Mouse (Mus musculus): ENCODE measurements around the gene Gemin4.

Gene Gemin4

GRCm38 (mm10) chr11:76217390-76217800 is at the start of gene Gemin4, which contains the start of gene Dbil5:
TSS of gene Gemin4 (minus strand) at chr11:76217664.
TSS of gene Dbil5 (plus strand) at chr11:76217608.
- in situ Hi-C loops (cut with MboI; ENCODE audit: unreplicated experiment in 2 of 2), result no loop called here

- in situ Hi-C loops (cut with MboI; ENCODE audit: unreplicated experiment in 2 of 2), result no loop called here
Measured at GRCm38 (mm10) chr11:76262611-76263351, 45.3 kb upstream of the Gemin4 start.

DNA sequence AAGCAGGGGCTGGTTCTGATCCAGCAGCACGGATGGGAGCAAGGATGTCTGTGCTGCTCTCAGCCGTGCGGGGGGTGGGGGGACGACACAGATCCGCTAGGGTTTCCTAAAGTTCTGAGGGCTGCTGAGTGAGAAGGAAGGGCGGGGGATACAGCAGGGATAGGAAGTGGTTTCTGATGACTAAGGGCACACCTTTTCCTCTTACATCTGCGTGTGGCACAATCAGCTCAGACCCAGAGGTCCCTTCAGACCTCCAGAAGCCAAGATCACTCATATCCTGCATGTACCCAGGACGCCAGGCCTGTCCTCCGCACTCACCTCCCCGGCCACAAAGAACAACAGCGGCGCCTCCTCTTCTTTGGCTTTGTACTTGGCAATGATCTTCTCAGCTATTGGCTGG is 43.8 kb upstream of the Gemin4 start:
- in situ Hi-C loops (cut with MboI; ENCODE audit: unreplicated experiment in 2 of 2), result no loop called here

GRCm38 (mm10) chr11:76260208-76261050 is 43.0 kb upstream of the Gemin4 start:
- in situ Hi-C loops (cut with MboI; ENCODE audit: unreplicated experiment in 2 of 2), result no loop called here

GRCm38 (mm10) chr11:76258511-76258910 is 41.0 kb upstream of the Gemin4 start:
- in situ Hi-C loops (cut with MboI; ENCODE audit: unreplicated experiment in 2 of 2), result no loop called here

- in situ Hi-C loops (cut with MboI; ENCODE audit: unreplicated experiment in 2 of 2), result no loop called here
Measured at GRCm38 (mm10) chr11:76257386-76257785, 39.9 kb upstream of the Gemin4 start.

- in situ Hi-C loops (cut with MboI; ENCODE audit: unreplicated experiment in 2 of 2), result no loop called here
Measured at GRCm38 (mm10) chr11:76256129-76256528, 38.7 kb upstream of the Gemin4 start.

DNA sequence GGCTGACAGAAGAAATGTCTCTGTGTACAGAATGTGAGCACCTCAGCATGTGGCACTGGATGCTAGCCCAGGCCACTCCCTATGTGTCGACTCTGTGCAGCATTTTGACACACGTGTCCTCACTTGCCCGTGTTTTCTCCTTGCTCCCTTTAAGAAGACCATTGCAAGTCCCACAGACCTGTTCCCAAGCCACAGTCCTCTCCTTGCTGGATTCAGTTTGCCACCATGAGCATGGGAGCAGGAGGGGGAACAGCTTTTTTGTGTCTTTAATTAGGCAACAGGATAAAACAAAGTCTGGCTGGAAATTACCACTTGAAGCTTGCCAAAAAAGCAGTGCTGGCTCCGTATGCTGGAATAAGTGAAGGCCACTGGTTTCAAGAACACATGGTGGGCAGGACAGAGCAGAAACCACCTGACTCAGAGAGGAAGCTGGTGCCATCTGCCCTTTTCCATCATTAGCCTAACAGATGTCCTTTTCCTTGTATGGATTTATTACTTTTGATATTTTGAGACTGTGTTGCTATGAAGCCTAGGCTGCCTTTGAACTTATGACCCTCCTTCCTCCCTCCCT is 38.1 kb upstream of the Gemin4 start:
- in situ Hi-C loops (cut with MboI; ENCODE audit: unreplicated experiment in 2 of 2), result no loop called here

GRCm38 (mm10) chr11:76253918-76254264 is 36.4 kb upstream of the Gemin4 start:
- in situ Hi-C loops (cut with MboI; ENCODE audit: unreplicated experiment in 2 of 2), result loop anchor here (5.0 kb wide), 2 partner anchors 148 to 153 kb away; partner anchors contain the start of gene Timm22 (in 1 of the 2)

DNA sequence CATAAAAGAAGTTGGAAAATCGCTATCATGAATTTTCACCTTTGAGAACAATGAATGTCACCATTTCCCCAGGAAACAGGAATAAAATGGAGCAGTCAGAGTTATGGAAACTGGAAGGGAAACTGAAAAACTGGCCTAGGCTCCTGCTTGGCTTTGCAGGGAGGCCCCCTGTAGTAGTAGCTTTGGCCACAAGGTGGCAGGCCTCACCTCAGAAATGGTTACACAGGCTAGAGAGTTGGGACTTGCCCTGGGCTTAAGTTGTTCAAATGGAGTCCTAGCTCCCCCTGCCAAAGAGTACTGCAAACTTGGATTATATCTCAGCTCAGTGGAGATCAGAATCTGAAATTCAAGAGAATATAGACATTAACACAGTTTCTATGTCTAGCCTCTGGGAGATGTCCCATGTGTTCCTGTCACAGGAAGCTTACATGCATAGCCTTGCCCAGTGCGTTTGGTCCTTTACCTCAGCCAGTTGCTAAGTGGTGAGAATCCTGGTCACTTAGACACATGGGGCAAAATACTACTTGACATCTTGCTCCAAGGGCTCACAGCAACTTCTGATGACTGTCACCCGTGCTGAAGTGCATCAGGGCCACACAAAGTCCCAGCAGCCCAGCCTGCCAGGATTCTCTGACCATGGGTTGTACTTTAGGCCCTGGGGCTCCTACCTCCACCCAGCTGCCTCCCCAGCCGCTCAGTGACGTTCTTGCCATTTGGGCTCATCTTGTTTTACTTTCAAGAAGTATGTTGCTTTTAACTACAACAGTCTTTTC is 35.9 kb upstream of the Gemin4 start:
- in situ Hi-C loops (cut with MboI; ENCODE audit: unreplicated experiment in 2 of 2), result loop anchor here (5.0 kb wide), 2 partner anchors 149 to 154 kb away; partner anchors contain the start of gene Timm22 (in 1 of the 2)

- in situ Hi-C loops (cut with MboI; ENCODE audit: unreplicated experiment in 2 of 2), result loop anchor here (5.0 kb wide), 2 partner anchors 150 to 155 kb away; partner anchors contain the start of gene Timm22 (in 1 of the 2)
Measured at GRCm38 (mm10) chr11:76252036-76252435, 34.6 kb upstream of the Gemin4 start.

GRCm38 (mm10) chr11:76247239-76247638 is 29.8 kb upstream of the Gemin4 start:
- in situ Hi-C loops (cut with MboI; ENCODE audit: unreplicated experiment in 2 of 2), result no loop called here

GRCm38 (mm10) chr11:76246439-76246838 is 29.0 kb upstream of the Gemin4 start:
- in situ Hi-C loops (cut with MboI; ENCODE audit: unreplicated experiment in 2 of 2), result no loop called here

- in situ Hi-C loops (cut with MboI; ENCODE audit: unreplicated experiment in 2 of 2), result no loop called here
Measured at GRCm38 (mm10) chr11:76243811-76244546, 26.5 kb upstream of the Gemin4 start.

DNA sequence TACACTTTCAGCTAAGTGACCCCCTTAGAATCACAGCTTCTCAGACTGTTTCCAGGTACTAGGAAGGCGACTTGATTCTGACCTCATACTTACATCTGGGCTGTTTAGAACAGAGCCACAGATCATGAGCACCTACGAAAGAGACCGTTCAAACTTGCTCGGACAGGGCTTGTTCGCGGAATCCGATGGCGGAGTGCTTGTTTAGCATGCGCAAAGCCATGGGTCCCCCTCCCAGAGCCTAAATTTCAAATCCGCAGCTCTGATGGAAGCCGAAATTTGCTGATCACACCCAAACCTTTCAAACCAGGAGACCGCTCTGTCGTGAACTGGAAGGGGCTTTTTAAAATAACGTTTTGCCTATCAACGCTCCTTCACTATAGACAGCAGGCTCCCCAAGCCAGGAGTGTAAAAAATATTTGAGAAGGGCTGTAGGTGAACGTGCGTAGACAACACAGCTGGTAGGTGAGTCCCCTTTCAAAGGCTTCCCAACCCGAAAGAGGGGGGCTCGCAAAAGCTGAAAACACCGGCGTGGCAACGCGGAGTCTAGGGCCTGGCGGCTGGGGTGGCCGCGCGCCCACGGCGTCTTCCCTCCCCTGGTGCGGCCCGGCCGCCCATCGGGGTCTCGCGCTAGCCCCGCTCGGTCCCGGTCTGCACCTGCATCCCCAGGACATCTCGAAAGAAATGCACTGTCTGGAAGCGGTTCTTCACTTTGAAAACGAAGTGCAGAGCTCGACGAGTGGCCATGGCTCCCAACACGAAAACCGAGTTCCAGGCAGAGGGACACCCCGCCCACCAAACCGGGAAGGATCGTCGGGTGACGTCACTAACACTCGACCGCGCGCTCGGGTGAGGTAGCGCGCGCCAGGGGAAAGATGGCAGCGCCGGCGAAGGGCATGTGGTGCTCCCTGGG is 25.7 kb upstream of the Gemin4 start, which contains the start of the genes Mrm3 and Glod4:
TSS of gene Mrm3 (plus strand) at position 815 of the 910 bp plus-strand sequence.
TSS of gene Glod4 (minus strand) at position 825 of the 910 bp plus-strand sequence.
- in situ Hi-C loops (cut with MboI; ENCODE audit: unreplicated experiment in 2 of 2), result no loop called here

DNA sequence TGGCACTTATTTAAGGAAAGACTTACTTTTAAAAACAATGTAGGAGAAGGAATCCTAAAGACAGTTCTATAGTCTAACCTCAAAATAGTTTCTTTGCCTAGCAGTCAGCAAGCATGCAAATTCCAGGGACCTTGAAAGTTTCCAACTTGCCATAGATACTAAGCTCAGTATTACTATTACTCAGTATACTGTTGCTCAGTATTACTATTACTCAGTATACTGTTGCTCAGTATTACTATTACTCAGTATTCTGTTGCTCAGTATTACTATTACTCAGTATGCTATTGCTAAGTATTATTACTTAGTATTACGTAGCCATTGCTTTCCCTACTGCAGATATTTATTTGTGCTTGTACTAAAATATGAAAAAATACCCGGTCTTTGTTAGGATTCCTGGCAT is 22.3 kb upstream of the Gemin4 start:
- in situ Hi-C loops (cut with MboI; ENCODE audit: unreplicated experiment in 2 of 2), result no loop called here

GRCm38 (mm10) chr11:76236136-76236535 is 18.7 kb upstream of the Gemin4 start:
- in situ Hi-C loops (cut with MboI; ENCODE audit: unreplicated experiment in 2 of 2), result no loop called here

DNA sequence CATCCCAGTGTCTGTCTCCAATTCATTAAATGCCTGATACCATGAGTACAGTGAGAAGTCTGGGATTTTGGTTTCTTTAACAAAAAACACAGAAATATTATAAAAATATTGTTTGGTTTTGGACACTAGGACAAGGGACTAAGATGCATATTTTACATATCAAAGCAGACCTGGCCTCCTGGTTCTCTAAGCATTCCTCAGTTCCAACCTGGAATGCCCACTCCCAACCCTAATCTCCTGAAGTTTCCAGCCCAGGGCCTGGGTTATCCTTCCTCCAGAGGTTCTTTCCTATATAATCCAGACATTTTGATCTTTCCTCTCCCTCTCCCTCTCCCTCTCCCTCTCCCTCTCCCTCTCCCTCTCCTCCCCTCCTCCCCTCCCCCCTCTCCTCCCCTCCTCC is 7.6 kb upstream of the Gemin4 start:
- in situ Hi-C loops (cut with MboI; ENCODE audit: unreplicated experiment in 2 of 2), result no loop called here

DNA sequence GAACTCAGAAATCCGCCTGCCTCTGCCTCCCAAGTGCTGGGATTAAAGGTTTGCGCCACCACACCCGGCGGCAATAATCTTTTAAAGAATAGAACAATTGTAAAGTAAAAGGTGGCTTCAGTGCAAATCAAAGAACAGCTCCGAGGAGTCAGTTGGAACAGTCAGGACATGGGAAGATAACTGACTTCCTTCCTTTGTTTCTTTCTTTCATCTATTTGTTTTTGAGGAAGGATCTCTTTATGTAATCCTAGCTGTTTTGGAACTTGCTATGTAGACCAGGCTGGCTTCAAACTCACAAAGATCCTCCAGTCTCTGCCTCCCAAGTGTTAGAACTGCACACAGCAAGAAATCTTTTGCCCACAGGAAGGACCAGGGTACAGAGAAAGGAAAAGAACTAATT is 7.2 kb upstream of the Gemin4 start:
- in situ Hi-C loops (cut with MboI; ENCODE audit: unreplicated experiment in 2 of 2), result no loop called here
